ENCODE assay signal across 9 mouse cellular contexts in the genomic region with DNA sequence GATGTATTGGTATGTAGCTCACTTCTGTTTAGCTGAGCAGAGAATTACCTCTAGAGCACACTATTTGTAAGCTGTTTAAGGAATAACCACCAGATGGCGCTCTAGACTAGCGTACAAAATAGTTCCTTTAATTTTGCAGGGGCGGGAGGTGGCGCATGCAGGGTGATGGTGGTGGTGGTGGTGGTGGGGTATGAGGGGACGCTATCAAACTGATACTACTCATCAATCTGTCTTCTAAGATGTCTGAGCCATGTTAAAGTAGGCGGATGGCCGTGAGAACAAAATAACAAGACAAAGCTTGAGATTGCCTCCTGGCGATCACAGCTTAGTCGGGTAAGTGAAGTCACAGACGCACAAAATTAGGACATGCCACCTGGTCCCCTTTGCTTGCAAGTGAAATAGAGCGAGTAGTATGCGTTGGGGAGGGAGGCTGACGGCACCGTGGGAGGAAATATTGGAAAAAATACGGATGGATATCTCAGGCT.
DNase-seq lines count a peak whose midpoint lies in the region; ATAC-seq and TF ChIP-seq lines count a peak whose summit lies in the region.
"Had no signal": no experiment of that assay in that cellular context is flagged by ENCODE, and none has a peak within 500 bp of the region (broad histone marks: within the 10 kb centered on the region; RNA-seq: fewer than 3 reads in every experiment).

No protein-coding gene starts in this region.

- H3K27me3 ChIP-seq in liver, adult 2 months (ENCODE audit: control insufficient read depth, insufficient read depth, low read length) = no peaks in the 10 kb centered on the region
- H3K27me3 ChIP-seq in liver, embryonic 11.5 days (replicated peaks; ENCODE audit: control insufficient read depth, insufficient read depth, low read length) = no peaks in the 10 kb centered on the region
- no peaks in the 10 kb centered on the region for H3K27me3 ChIP-seq in forebrain, postnatal 0 days (ENCODE audit: insufficient read depth, low read length)
- H3K27me3 ChIP-seq: heart, embryonic 15.5 days had no signal

- DNase-seq in liver, adult 2 months (ENCODE audit: extremely low read depth, low read depth, low spot score) = peak; percentile 36
- no peak for DNase-seq in liver, embryonic 11.5 days (ENCODE audit: low spot score)
- DNase-seq in brain, adult 2 months (ENCODE audit: low read depth, low spot score) = peak; percentile 78
- peak; percentile 92 for DNase-seq in forebrain, postnatal 0 days
- peak; percentile 2 for DNase-seq in large intestine, adult 2 months (ENCODE audit: low read depth, low spot score)
- peak; percentile 23 for DNase-seq in lung, postnatal 25 days (ENCODE audit: low spot score)
- DNase-seq in skeletal muscle tissue, adult 2 months (ENCODE audit: low read depth, low spot score) = peak; percentile 4
- no peak for DNase-seq in gastrocnemius, postnatal 14 days

- H3K9ac ChIP-seq in liver, adult 2 months (ENCODE audit: low read depth, low read length) = no peak overlapping the region
- H3K9ac ChIP-seq in liver, embryonic 11.5 days (ENCODE audit: low read depth, low read length) = no peak overlapping the region
- H3K9ac ChIP-seq in forebrain, postnatal 0 days = peak overlapping the region; percentile 22; the same call in 1 of the 2 replicates
- H3K9ac ChIP-seq: heart, embryonic 15.5 days had no signal

- no peaks in the 10 kb centered on the region for H3K79me2 ChIP-seq in liver, adult 2 months (ENCODE audit: control insufficient read depth, insufficient read depth, low read length)

- TF ChIP-seq CTCF in liver, adult 2 months (IDR thresholded peaks at IDR 0.05; ENCODE audit: low read depth, low read length) = peak; percentile 56; the same call in 1 of the 2 replicates
- peak; percentile 97 for TF ChIP-seq CTCF in forebrain, postnatal 0 days (IDR thresholded peaks at IDR 0.05; ENCODE audit: low read depth)

- no peak overlapping the region for H3K27ac ChIP-seq in liver, adult 2 months (replicated peaks; ENCODE audit: insufficient read depth, low read depth, low read length)
- H3K27ac ChIP-seq in liver, embryonic 11.5 days (ENCODE audit: low read depth, low read length) = no peak overlapping the region
- no peak overlapping the region for H3K27ac ChIP-seq in forebrain, postnatal 0 days (ENCODE audit: low read depth, low read length)
- H3K27ac ChIP-seq: heart, embryonic 15.5 days had no signal

- no peaks in the 10 kb centered on the region for H3K4me1 ChIP-seq in liver, adult 2 months (ENCODE audit: control insufficient read depth, insufficient read depth, low read length)
- no peaks in the 10 kb centered on the region for H3K4me1 ChIP-seq in liver, embryonic 11.5 days (replicated peaks; ENCODE audit: control insufficient read depth, insufficient read depth, low read length)
- peaks cover 4% of the 10 kb centered on the region; the same call in 1 of the 2 replicates for H3K4me1 ChIP-seq in forebrain, postnatal 0 days (ENCODE audit: insufficient read depth)
- H3K4me1 ChIP-seq: heart, embryonic 15.5 days had no signal

- H3K36me3 ChIP-seq in liver, adult 2 months (ENCODE audit: control insufficient read depth, insufficient read depth, low read length) = no peaks in the 10 kb centered on the region
- H3K36me3 ChIP-seq in liver, embryonic 11.5 days (ENCODE audit: control insufficient read depth, insufficient read depth, low read length) = no peaks in the 10 kb centered on the region
- H3K36me3 ChIP-seq in forebrain, postnatal 0 days (ENCODE audit: insufficient read depth) = no peaks in the 10 kb centered on the region
- H3K36me3 ChIP-seq: heart, embryonic 15.5 days had no signal

- intact Hi-C loops in gastrocnemius, postnatal 14 days (cut with DNase I; ENCODE audit: low total_unique reads) = loop anchor here (10.0 kb wide), 1 partner anchor 1333 kb away; no protein-coding TSS in a partner anchor

- H3K9me3 ChIP-seq in liver, embryonic 11.5 days (ENCODE audit: control insufficient read depth, low read length) = no peaks in the 10 kb centered on the region
- H3K9me3 ChIP-seq in forebrain, postnatal 0 days (ENCODE audit: low read length) = no peaks in the 10 kb centered on the region
- H3K9me3 ChIP-seq: heart, embryonic 15.5 days had no signal

- WGBS in liver, adult 2 months = 27% methylated on average over 15 of the region's 15 CpGs
- 30% methylated on average over 15 of the region's 15 CpGs for WGBS in liver, embryonic 11.5 days
- 19% methylated on average over 15 of the region's 15 CpGs for WGBS in forebrain, postnatal 0 days
- 38% methylated on average over 15 of the region's 15 CpGs for WGBS in large intestine, adult 2 months

- no peak for TF ChIP-seq POLR2A in liver, adult 2 months (IDR thresholded peaks at IDR 0.05; ENCODE audit: extremely low read depth, insufficient read depth, low read length)

- no peak overlapping the region for H3K4me2 ChIP-seq in liver, embryonic 11.5 days
- H3K4me2 ChIP-seq in forebrain, postnatal 0 days (ENCODE audit: low read depth) = peak overlapping the region; percentile 40
- H3K4me2 ChIP-seq: heart, embryonic 15.5 days had no signal

- H3K4me3 ChIP-seq in liver, adult 2 months (ENCODE audit: insufficient read depth, low read depth, low read length) = no peak overlapping the region
- no peak overlapping the region for H3K4me3 ChIP-seq in liver, embryonic 11.5 days (ENCODE audit: low read depth, low read length)
- H3K4me3 ChIP-seq in forebrain, postnatal 0 days (ENCODE audit: low read depth, low read length) = 0 out of 2 replicates have a peak overlapping the region, but pooled peaks have one; percentile 12
- H3K4me3 ChIP-seq: heart, embryonic 15.5 days had no signal

- ATAC-seq in liver, embryonic 11.5 days (replicated peaks; ENCODE audit: low FRiP score) = no peak
- ATAC-seq in forebrain, postnatal 0 days = peak; percentile 89

Comparison
In these comparisons a context has a peak if more than half of its experiments do, and no peak if none do; other contexts are left out.
1. DNase-seq: peak in liver, adult 2 months (single experiment), brain, adult 2 months (single experiment), forebrain, postnatal 0 days (single experiment), large intestine, adult 2 months (single experiment), lung, postnatal 25 days (single experiment) and skeletal muscle tissue, adult 2 months (single experiment); none in liver, embryonic 11.5 days (single experiment) and gastrocnemius, postnatal 14 days (single experiment).